Mouse (Mus musculus): ENCODE measurements around the gene Cmtm5. TPM values are rescaled to one million over a fixed set of nuclear protein-coding genes. Genes with fewer than 3 reads are reported as not detected.
A peak's percentile ranks its signal among the peaks of the same experiment; 100 is the strongest.

Cmtm5 gene
- polyA plus RNA-seq, 1 experiment = 237 TPM

DNA sequence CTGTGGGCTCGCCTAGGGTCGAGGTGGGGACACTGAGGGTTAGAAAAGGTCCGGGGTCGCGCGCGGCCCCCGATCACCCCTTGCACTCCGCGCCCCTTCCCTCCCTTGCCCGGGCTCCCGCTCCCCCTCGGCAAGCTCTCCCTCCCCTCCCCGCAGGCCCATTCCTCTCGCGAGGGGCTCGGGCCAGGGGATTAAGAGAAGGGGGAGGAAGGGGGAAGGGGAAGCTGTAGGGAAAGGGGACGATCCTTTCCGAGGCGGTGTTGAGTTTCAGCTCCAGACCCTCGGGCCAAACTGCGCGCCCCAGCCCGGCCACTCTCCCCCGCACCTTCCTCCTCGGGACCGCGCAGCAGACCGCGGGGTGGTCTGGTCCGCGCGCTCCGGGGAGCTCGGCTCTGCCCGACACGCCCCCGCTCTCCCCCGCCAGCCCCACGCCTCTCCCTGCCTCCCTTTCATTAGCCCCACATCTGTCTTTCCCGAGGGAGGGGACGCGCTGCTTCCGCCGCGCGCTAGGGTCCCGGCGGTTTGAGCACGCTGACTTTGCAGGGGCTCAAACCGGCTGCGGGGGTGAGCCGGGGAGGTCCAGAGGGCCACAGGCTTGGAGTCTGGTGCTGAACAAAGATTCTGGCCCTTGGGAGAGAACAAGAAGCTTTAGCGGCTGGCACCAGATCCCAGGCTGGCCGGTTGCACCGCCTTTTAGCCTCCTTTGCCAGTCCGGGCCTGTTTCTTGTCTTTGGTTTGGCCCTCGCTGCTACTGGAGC lies 9.5 kb upstream of the Cmtm5 start:
- WGBS = 3% methylated on average over 54 of the region's 58 CpGs
- H3K4me3 ChIP-seq (replicated peaks; ENCODE audit: insufficient read depth, low read depth, low read length) = peak overlapping the region; percentile 55
- H3K4me1 ChIP-seq (ENCODE audit: control insufficient read depth, insufficient read depth, low read length) = 0 out of 2 replicates have a peak, but pooled peaks cover 3% of the 10 kb centered on the region
- no peaks in the 10 kb centered on the region for H3K27me3 ChIP-seq (ENCODE audit: control insufficient read depth, insufficient read depth, low read length)
- DNase-seq = no peak
- TF ChIP-seq CTCF (IDR thresholded peaks at IDR 0.05; ENCODE audit: borderline replicate concordance, insufficient read depth, low read depth, low read length) (no peak), POLR2A (IDR thresholded peaks at IDR 0.05; ENCODE audit: borderline replicate concordance, insufficient read depth, low read length) (no peak)
- peak overlapping the region; percentile 1; the same call in 1 of the 2 replicates for H3K27ac ChIP-seq (ENCODE audit: insufficient read depth, low read length)

DNA sequence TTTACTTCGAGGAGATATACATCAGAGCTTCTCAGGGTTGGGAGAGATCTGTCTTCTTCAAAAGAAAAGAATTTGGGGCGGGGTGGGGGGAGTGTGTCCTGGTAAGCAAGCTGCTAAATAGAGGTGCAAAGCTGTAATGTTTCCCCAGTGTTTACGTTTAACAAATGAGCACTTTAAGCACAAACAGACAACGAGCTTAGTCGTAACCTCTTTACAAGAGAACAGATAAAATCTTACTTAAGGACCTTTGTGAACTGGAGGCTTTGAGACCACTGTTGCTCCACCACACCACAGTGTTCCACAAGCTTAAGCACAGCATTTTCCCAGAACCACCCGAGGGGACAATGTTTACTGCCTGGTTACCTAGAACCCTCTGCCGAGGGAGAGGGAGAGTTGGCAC lies 8.8 kb upstream of the Cmtm5 start:
- TF ChIP-seq CTCF (IDR thresholded peaks at IDR 0.05; ENCODE audit: borderline replicate concordance, insufficient read depth, low read depth, low read length) (no peak), POLR2A (IDR thresholded peaks at IDR 0.05; ENCODE audit: borderline replicate concordance, insufficient read depth, low read length) (no peak)
- no peak for DNase-seq
- no peaks in the 10 kb centered on the region for H3K27me3 ChIP-seq (ENCODE audit: control insufficient read depth, insufficient read depth, low read length)
- 0 out of 2 replicates have a peak, but pooled peaks cover 3% of the 10 kb centered on the region for H3K4me1 ChIP-seq (ENCODE audit: control insufficient read depth, insufficient read depth, low read length)
- 68% methylated on average over 7 of the region's 7 CpGs for WGBS
- H3K27ac ChIP-seq (ENCODE audit: insufficient read depth, low read length) = peak overlapping the region; percentile 1; the same call in 1 of the 2 replicates
- H3K4me3 ChIP-seq (replicated peaks; ENCODE audit: insufficient read depth, low read depth, low read length) = no peak overlapping the region

DNA sequence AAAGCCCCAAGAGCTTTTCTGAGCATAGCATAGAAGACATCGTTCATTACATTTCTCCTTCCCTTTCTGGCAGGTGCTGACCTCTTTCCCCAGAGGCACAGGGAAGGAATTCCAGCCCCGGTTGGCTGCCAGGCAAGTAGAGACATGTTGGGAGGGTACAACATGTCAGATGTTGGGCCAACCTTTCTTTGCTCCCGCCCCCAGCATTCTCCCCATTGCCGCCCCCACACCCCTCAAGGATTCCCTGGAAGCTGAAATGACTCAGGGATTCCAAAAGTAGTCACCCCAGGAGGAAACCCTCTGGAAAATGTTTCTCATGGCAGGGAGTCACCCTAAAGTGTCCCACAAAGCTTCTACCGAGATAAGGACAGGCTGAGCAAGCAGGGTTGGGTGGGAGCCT lies 6.3 kb upstream of the Cmtm5 start:
- Histone ChIP-seq H3K4me3 (replicated peaks; ENCODE audit: insufficient read depth, low read depth, low read length) (no peak overlapping the region), H3K27me3 (ENCODE audit: control insufficient read depth, insufficient read depth, low read length) (no peaks in the 10 kb centered on the region), H3K4me1 (ENCODE audit: control insufficient read depth, insufficient read depth, low read length) (0 out of 2 replicates have a peak, but pooled peaks cover 3% of the 10 kb centered on the region), H3K27ac (ENCODE audit: insufficient read depth, low read length) (no peak overlapping the region)
- no peak for TF ChIP-seq POLR2A (IDR thresholded peaks at IDR 0.05; ENCODE audit: borderline replicate concordance, insufficient read depth, low read length)
- no peak for TF ChIP-seq CTCF (IDR thresholded peaks at IDR 0.05; ENCODE audit: borderline replicate concordance, insufficient read depth, low read depth, low read length)
- no peak for DNase-seq
- WGBS = 72% methylated on average over 5 of the region's 5 CpGs

DNA sequence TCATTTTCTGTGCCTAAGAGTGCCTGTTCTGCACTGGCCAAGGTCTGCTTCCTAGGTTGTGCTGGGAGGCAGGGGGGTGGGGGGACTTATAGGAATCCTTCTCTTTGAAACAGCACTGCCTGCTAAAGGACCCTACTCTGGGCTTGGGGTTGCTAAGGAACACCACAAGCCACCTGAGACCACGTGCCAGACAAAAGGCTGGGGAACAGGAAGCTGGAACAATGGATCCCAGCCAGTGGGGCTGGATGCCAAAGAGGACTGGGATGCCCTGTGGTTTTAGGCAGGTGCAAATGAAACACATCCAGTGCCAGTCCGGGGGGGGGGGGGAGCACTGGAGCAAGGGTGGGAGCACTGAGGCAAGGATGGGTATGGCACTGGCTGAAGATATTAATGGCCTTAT lies 5.6 kb upstream of the Cmtm5 start:
- H3K27ac ChIP-seq (ENCODE audit: insufficient read depth, low read length) = no peak overlapping the region
- H3K27me3 ChIP-seq (ENCODE audit: control insufficient read depth, insufficient read depth, low read length) = no peaks in the 10 kb centered on the region
- no peak for DNase-seq
- WGBS = 7% methylated on average over 2 of the region's 2 CpGs
- H3K4me3 ChIP-seq (replicated peaks; ENCODE audit: insufficient read depth, low read depth, low read length) = no peak overlapping the region
- TF ChIP-seq CTCF (IDR thresholded peaks at IDR 0.05; ENCODE audit: borderline replicate concordance, insufficient read depth, low read depth, low read length) = no peak
- H3K4me1 ChIP-seq (ENCODE audit: control insufficient read depth, insufficient read depth, low read length) = 0 out of 2 replicates have a peak, but pooled peaks cover 3% of the 10 kb centered on the region

DNA sequence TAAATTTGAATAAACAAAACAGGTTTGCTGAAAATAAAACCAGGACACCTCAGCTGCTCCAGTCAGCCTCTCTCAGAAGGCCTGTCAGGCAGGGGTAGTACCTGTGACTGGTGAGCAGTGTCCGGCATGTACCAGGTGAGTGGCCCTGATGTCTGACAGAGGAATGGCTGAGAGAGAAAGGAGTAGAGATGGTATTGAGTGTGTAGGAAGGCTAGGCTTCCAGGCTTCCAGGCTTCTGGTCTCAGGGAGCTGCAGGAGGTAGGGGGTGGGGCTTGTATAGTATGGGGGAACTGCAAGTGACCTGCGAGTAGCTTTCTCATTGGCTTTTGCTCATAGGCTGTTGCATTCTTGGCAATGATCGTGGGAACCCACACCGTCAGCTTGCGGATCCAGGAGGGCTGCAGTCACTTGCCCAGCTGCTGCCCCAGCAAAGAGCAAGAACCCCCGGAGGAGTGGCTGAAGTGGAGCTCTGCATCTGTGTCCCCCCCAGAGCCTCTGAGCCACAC lies 3.4 kb upstream of the Cmtm5 start, which contains the start of gene Il25:
Gene Il25, plus strand, starts transcription at position 51 of the 506 bp plus-strand sequence.
- no peak within 1 kb of the TSS for H3K4me3 ChIP-seq (replicated peaks; ENCODE audit: insufficient read depth, low read depth, low read length)
- H3K27me3 ChIP-seq (ENCODE audit: control insufficient read depth, insufficient read depth, low read length) = no peaks in the 10 kb centered on the region
- no peak for DNase-seq
- no peak for TF ChIP-seq POLR2A (IDR thresholded peaks at IDR 0.05; ENCODE audit: borderline replicate concordance, insufficient read depth, low read length)
- 38% methylated on average over 6 of the region's 6 CpGs for WGBS
- 0 out of 2 replicates have a peak, but pooled peaks cover 3% of the 10 kb centered on the region for H3K4me1 ChIP-seq (ENCODE audit: control insufficient read depth, insufficient read depth, low read length)
- no peak within 1 kb of the TSS for H3K27ac ChIP-seq (ENCODE audit: insufficient read depth, low read length)

DNA sequence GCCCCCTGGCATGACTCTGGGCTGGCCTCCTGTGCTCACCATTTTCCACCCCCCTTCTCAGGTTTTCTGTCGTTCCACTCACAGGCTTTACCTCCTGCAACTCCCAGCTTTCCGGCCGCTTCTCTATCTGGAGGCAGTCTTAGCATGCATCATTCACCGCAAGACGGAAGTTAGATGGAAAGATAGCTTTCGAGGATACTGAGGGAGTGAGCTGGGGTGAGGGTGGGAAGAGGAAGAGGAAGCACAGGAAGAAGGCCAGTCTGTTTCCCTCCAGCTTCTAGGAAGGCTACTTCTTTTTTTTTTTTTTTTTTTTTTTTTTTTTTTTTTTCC lies 735 bp downstream of the Cmtm5 start:
- no peak for DNase-seq
- peak overlapping the region; percentile 29 for H3K4me3 ChIP-seq (replicated peaks; ENCODE audit: insufficient read depth, low read depth, low read length)
- no peaks in the 10 kb centered on the region for H3K4me1 ChIP-seq (ENCODE audit: control insufficient read depth, insufficient read depth, low read length)
- TF ChIP-seq POLR2A (IDR thresholded peaks at IDR 0.05; ENCODE audit: borderline replicate concordance, insufficient read depth, low read length) (no peak), CTCF (IDR thresholded peaks at IDR 0.05; ENCODE audit: borderline replicate concordance, insufficient read depth, low read depth, low read length) (no peak)
- no peaks in the 10 kb centered on the region for H3K27me3 ChIP-seq (ENCODE audit: control insufficient read depth, insufficient read depth, low read length)
- WGBS = 58% methylated on average over 6 of the region's 6 CpGs
- no peak overlapping the region; the same call in 1 of the 2 replicates for H3K27ac ChIP-seq (ENCODE audit: insufficient read depth, low read length)

DNA sequence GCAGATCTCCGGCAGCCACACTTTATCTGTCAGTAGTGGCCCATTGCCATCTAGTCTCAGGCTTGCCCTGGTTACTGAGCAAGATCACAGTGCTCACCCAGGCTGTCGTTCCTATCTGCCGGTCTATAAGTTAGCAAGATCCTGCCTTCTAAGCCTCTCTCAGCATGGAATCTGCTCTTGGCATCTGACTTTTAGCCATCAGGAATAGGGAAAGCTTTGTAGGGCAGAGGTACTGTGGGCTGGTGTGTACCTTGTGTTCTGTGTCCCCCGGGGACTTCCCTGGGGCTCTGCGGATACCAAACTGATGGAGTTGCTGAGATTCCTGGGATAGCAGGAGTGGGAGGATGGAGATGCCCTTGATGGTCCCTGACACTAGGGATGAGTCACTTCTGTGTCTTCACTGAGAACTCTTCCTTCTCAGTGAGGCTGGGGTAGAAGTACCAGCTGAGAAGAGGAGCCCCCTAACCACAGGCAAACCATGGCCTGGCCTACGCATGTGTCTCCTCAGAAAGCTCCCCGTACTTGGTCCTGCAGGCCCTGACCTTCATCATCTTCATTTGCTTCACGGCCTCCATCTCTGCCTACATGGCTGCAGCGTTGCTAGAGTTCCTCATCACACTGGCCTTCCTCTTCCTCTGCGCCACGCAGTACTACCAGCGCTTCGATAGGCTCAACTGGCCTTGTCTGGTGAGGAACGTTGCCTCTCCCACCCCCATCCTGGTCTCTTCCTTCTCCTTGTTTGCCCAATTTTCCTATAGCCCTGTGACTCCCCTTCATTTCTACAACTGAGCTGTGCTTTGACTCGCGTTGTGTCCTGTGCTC lies 1.5 kb downstream of the Cmtm5 start:
- no peaks in the 10 kb centered on the region for H3K4me1 ChIP-seq (ENCODE audit: control insufficient read depth, insufficient read depth, low read length)
- no peaks in the 10 kb centered on the region for H3K27me3 ChIP-seq (ENCODE audit: control insufficient read depth, insufficient read depth, low read length)
- 84% methylated on average over 16 of the region's 16 CpGs for WGBS
- H3K27ac ChIP-seq (ENCODE audit: insufficient read depth, low read length) = no peak overlapping the region
- TF ChIP-seq POLR2A (IDR thresholded peaks at IDR 0.05; ENCODE audit: borderline replicate concordance, insufficient read depth, low read length) (no peak), CTCF (IDR thresholded peaks at IDR 0.05; ENCODE audit: borderline replicate concordance, insufficient read depth, low read depth, low read length) (no peak)
- no peak for DNase-seq
- H3K4me3 ChIP-seq (replicated peaks; ENCODE audit: insufficient read depth, low read depth, low read length) = no peak overlapping the region

All from cerebellum, adult 2 months (tissue).